In the genomic region with DNA sequence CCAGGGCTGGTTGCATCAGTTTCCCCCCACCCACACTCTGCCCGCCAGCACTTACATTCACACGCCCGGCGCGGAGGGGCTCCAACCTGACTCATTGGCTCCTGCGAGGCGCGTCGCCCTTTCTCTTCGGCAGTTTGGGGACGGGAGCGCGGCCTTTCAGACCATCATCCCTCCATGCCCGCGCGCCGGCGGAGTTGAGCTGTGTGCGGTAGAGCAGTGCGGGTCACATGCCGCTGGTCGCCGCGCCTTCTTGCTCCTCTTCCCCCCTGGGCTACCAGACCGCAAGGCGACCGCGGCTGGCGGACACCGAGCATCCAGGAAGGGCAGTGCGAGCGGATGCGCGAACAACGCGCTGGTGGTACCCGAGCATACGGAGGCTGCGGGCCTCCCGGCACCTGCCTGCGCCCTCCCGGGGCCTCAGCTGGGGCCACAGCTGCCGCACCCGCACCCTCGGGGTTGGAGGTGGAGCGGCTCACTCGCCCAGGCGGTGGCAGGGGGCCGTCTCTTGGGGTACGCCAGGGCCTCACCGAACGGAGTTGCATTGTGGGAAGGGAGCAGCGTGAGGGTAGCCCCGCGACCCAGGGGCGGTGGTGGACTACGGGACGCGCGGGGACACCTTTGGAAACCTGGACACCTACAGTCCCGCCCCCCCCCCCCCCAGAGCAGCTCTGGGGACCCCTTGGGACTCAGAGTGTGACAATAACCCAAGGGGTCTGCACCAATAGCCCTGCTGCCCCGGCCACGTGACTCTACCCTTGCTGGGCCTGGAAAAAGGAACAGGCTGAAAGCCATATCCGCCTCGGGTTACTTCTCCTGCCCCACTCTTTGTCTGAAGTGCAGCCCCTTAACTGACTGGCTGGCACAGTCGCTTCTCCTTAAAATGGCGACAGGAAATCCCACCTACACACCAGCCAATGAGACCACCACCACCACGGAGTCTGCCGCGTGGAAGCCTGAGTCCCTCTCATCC, we compare ENCODE assay signal across 8 mouse cellular contexts. TPM values are rescaled to one million over a fixed set of nuclear protein-coding genes. Genes with fewer than 3 reads are reported as not detected.
A peak's percentile ranks its signal among the peaks of the same experiment; 100 is the strongest.
DNase-seq lines count a peak whose midpoint lies in the region; ATAC-seq and TF ChIP-seq lines count a peak whose summit lies in the region.

Gene Slc38a1 (minus strand): TSS at position 478 of the 970 bp plus-strand sequence.

- peak; percentile 81 for ATAC-seq in embryonic facial prominence, embryonic 13.5 days (ENCODE audit: insufficient number of reproducible peaks, insufficient read depth, low FRiP score, low TSS enrichment, low read depth)
- ATAC-seq in heart, embryonic 16.5 days (replicated peaks; ENCODE audit: extremely low read depth, insufficient read depth, low FRiP score), result peak; percentile 68
- peak; percentile 73 for ATAC-seq in lung, embryonic 16.5 days (ENCODE audit: low read depth)

- peak within 1 kb of the TSS; percentile 89 for H3K9ac ChIP-seq in embryonic facial prominence, embryonic 13.5 days
- H3K9ac ChIP-seq in heart, embryonic 16.5 days (ENCODE audit: low read length), result peak within 1 kb of the TSS; percentile 88
- H3K9ac ChIP-seq in lung, embryonic 16.5 days (ENCODE audit: low read length), result peak within 1 kb of the TSS; percentile 88

- no peak for TF ChIP-seq CTCF in E14TG2a.4 (conservative IDR thresholded peaks at IDR 0.05; ENCODE audit: low read length)

- peaks cover 68% of the 10 kb centered on the region for H3K4me1 ChIP-seq in E14TG2a.4 (replicated peaks; ENCODE audit: low read depth, low read length)
- H3K4me1 ChIP-seq in embryonic facial prominence, embryonic 13.5 days, result peaks cover 33% of the 10 kb centered on the region
- peaks cover 30% of the 10 kb centered on the region for H3K4me1 ChIP-seq in heart, embryonic 16.5 days (ENCODE audit: control insufficient read depth, insufficient read depth, low read length)
- H3K4me1 ChIP-seq in lung, embryonic 16.5 days (replicated peaks; ENCODE audit: control insufficient read depth, insufficient read depth, low read length), result peaks cover 11% of the 10 kb centered on the region; the same call in 1 of the 2 replicates

- no peaks in the 10 kb centered on the region for H3K27me3 ChIP-seq in E14TG2a.4 (ENCODE audit: insufficient read depth, low read length)
- no peaks in the 10 kb centered on the region for H3K27me3 ChIP-seq in embryonic facial prominence, embryonic 13.5 days
- H3K27me3 ChIP-seq in heart, embryonic 16.5 days (ENCODE audit: control insufficient read depth, insufficient read depth, low read length), result no peaks in the 10 kb centered on the region
- peaks cover 4% of the 10 kb centered on the region; the same call in 1 of the 2 replicates for H3K27me3 ChIP-seq in lung, embryonic 16.5 days (ENCODE audit: control insufficient read depth, insufficient read depth, low read depth, low read length)

- WGBS in embryonic facial prominence, embryonic 13.5 days, result under 1% methylated on average over 70 of the region's 70 CpGs
- WGBS in heart, embryonic 16.5 days, result under 1% methylated on average over 68 of the region's 70 CpGs
- under 1% methylated on average over 65 of the region's 70 CpGs for WGBS in lung, embryonic 16.5 days

- H3K9me3 ChIP-seq in E14TG2a.4 (ENCODE audit: low read length), result no peaks in the 10 kb centered on the region
- H3K9me3 ChIP-seq in embryonic facial prominence, embryonic 13.5 days, result no peaks in the 10 kb centered on the region
- H3K9me3 ChIP-seq in heart, embryonic 16.5 days (replicated peaks; ENCODE audit: control insufficient read depth, low read length), result no peaks in the 10 kb centered on the region
- no peaks in the 10 kb centered on the region for H3K9me3 ChIP-seq in lung, embryonic 16.5 days (ENCODE audit: control insufficient read depth, low read length)

- DNase-seq in adrenal gland, postnatal 4 days (ENCODE audit: low spot score in 2 of 2), result peak in 1 of 2 experiments; percentile 30
- DNase-seq in layer of hippocampus, adult 9-11 months, result peak; percentile 61
- peak; percentile 13 for DNase-seq in ovary, adult 18-20 months (ENCODE audit: low spot score)
- peak; percentile 86 for DNase-seq in thymus, postnatal 25 days

- H3K36me3 ChIP-seq in E14TG2a.4 (ENCODE audit: insufficient read depth, low read length), result peaks cover 13% of the 10 kb centered on the region
- H3K36me3 ChIP-seq in embryonic facial prominence, embryonic 13.5 days, result peaks cover 5% of the 10 kb centered on the region
- H3K36me3 ChIP-seq in heart, embryonic 16.5 days (ENCODE audit: control insufficient read depth, insufficient read depth), result 0 out of 2 replicates have a peak, but pooled peaks cover under 1% of the 10 kb centered on the region
- no peaks in the 10 kb centered on the region for H3K36me3 ChIP-seq in lung, embryonic 16.5 days (ENCODE audit: control insufficient read depth, insufficient read depth, low read length)

- H3K27ac ChIP-seq in embryonic facial prominence, embryonic 13.5 days, result peak within 1 kb of the TSS; percentile 93
- peak within 1 kb of the TSS; percentile 95 for H3K27ac ChIP-seq in heart, embryonic 16.5 days (ENCODE audit: low read length)
- H3K27ac ChIP-seq in lung, embryonic 16.5 days (ENCODE audit: low read length), result peak within 1 kb of the TSS; percentile 97

- peak within 1 kb of the TSS; percentile 90 for H3K4me2 ChIP-seq in embryonic facial prominence, embryonic 13.5 days
- H3K4me2 ChIP-seq in heart, embryonic 16.5 days (ENCODE audit: low read depth, low read length), result peak within 1 kb of the TSS; percentile 87
- peak within 1 kb of the TSS; percentile 98 for H3K4me2 ChIP-seq in lung, embryonic 16.5 days (ENCODE audit: low read depth, low read length)

- peak within 1 kb of the TSS; percentile 89 for H3K4me3 ChIP-seq in E14TG2a.4 (replicated peaks; ENCODE audit: low read length)
- H3K4me3 ChIP-seq in embryonic facial prominence, embryonic 13.5 days, result peak within 1 kb of the TSS; percentile 64
- peak within 1 kb of the TSS; percentile 70 for H3K4me3 ChIP-seq in heart, embryonic 16.5 days (ENCODE audit: low read length)
- peak within 1 kb of the TSS; percentile 77 for H3K4me3 ChIP-seq in lung, embryonic 16.5 days (ENCODE audit: low read length)

RNA-seq across cellular contexts. Expression of gene Slc38a1, which starts in this region (rescaled TPM):
- total RNA-seq in adrenal gland, postnatal 4 days (2021), result 10 to 100 TPM; 58.0 to 64.5 TPM
- 64.2 and 74.6 TPM in 2 replicates for polyA plus RNA-seq in embryonic facial prominence, embryonic 13.5 days (2015; fragmentation: Nextera tagmentation; extraction: Ambion mirVana)
- polyA plus RNA-seq in heart, embryonic 16.5 days (2015; fragmentation: Nextera tagmentation; extraction: Ambion mirVana), result 70.7 and 71.2 TPM in 2 replicates
- 47.5 and 48.8 TPM in 2 replicates for polyA plus RNA-seq in lung, embryonic 16.5 days (2015; fragmentation: Nextera tagmentation; extraction: Ambion mirVana)
